Mouse (Mus musculus) c-Kit-positive CD71-negative TER-119-negative erythroid progenitor cells, embryonic 14.5 days (primary cell): ENCODE measurements around the gene Ptn.

Source experiments
- DNase-seq: peaks from one replicate; pipeline ENCODE4 v3.0.0-alpha.2; 2013; ENCODE audit warnings: low read depth

Gene Ptn

DNA sequence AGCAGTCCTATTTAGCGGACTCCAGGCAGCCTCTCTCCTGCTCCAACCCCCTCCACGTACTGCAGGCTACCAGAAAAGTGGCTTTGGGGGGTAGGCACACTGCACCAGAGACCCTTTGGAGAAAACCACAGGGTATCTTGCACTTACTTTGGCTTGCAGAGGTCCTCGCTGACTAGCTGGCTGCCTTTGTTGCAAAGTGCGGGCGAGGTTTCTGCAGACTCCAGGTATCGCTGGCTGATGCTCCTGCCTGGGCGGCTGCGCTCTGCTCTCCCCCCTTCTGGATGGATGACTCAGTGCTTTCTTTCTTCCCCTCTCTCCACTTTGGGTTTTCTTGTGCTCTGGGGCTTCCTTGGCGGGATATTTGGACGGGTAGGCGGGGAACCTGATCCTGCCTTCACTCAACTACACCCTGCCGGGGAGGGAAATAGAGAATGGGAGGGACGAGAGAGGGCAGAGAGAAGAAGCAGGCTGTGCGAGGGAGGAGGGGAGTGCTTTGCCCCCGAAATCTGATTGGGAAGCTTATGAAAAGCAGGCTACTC lies at the start of gene Ptn:
Gene Ptn, minus strand, starts transcription at position 474 of the 539 bp plus-strand sequence.
- DNase-seq: no peak

DNA sequence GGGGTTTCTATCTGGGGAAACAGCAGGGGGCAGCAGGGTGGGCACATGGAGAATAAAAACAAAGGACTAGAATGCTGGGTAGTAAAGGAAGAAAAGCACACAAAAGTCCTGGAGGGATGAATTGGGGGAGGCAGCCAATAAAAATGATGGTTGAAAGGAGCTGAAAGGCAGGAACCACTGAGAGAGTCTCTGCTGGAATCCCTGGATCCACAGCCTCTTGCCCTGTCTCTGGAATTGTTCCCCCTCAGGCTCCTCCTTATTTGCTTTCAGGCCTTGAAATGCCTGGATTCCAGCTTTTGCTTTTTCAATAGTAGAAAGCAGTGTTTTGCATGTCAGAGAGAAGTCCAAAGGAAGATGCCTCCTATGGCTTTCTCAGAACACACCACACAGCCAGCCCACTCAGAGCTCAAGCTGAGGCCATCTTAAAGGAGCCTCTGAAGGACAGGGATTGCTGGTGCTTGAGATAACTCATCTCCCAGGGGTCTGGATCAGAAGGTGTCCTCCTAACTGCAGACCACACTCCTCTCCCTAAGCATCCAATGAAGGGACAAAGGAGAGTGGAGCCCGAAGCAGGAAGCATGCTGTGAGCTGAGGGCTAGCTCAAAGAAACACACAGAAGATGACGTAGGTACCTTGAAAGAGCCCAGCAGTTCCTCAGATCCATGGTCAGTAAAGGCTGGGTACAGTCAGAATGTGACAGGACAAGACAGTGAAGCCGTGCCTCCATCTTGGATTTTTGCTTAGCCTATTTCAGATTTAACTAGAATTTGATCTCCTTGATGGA lies 48.4 kb upstream of the Ptn start:
- no peak for DNase-seq

DNA sequence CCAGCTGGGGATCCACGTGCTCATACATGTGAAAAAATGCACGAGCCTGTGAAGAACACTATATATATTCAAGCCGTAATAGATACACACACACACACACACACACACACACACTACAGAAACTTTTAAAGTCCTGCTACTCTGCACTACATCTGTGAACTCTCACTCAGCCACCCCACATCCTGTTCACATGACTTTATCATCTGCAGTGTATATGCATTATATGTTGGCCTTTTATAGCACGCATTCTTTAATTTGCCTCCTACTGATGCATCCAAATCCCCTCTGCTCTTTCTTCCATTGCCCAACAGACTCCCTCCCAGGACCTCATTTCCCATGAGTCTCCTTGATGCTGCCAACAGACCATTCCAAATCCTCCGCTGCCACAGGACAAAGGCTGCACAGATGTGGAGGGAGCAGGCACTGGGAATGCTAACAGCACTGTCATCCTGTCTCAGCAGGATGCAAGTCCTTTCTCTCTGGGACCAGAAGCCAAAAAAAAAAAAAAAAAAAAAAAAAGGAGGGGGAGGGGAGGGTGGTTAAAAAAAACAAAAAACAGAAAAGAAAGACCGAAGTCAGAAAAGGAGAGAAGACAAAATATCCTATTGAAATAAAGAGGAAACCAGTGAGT lies 47.7 kb upstream of the Ptn start:
- no peak for DNase-seq

DNA sequence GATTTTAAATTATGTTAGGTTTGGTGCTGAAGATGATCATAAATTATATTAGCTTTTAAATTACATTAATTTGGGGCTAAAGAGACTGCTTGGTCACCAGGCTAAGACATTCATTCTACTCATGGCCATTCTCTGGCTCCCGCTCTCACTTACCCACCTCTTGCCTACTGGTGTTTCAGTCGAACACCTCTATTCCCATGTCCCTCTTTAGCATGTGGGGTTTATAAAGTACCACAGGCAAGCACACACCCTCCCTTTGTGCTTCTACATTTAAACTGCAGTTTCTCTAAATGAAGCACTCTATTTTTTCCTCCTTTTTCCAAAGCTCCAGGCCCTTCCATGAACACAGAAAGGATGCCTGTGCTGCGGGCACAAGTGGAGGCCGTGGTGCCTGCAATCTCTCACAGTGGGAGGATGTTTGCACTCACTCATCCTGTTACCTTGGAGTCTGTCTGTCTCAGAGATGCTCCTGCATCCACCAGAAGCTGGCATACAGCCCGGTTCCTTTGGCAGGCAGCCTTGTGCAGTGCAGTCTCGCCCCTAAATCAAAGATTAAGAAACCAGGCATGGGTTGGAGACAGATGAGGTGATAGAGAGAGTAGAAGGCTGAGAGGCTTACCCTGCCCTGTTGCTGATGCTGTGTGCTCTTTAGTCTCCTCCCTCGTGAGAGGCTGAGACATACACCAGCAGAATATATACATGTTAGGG lies 40.6 kb upstream of the Ptn start:
- DNase-seq: no peak

DNA sequence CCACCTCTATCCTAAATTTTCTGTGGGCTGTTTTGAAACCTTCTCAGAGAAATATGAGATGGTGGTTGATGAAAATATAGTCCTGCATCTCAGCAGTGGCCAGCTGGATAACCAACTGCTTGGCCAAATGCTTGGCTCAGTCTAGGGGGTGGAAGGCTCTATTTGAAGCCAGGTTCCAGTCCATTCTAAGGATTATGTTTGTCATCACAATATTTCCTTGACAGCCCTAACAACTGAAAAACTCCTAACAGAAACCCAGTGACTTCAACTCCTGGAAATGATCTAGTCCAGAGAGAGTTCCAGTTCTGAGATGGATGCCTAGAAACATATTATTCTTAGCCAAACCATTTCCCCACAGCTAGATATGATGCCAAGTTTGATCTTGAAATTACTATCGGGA lies 35.3 kb upstream of the Ptn start:
- DNase-seq: no peak

DNA sequence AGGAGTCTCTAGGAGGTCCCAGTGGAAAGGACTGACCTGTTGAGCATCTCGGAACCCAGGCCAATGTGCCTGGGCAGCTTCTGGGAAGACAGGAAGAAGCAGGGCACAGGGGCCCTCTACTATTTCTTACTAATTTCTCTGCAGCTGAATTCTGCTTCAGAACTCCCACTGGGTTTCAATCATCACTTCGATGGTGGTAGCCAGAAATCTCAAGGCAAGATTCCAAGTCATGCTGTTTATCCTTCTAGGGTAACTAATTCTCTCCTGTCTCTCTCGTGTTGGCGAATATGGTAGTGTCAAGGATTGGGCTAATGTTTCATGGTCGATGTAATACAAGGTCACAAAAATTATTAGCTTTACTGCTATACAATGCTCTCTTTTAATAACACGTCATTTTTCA lies 34.2 kb upstream of the Ptn start:
- DNase-seq: no peak

DNA sequence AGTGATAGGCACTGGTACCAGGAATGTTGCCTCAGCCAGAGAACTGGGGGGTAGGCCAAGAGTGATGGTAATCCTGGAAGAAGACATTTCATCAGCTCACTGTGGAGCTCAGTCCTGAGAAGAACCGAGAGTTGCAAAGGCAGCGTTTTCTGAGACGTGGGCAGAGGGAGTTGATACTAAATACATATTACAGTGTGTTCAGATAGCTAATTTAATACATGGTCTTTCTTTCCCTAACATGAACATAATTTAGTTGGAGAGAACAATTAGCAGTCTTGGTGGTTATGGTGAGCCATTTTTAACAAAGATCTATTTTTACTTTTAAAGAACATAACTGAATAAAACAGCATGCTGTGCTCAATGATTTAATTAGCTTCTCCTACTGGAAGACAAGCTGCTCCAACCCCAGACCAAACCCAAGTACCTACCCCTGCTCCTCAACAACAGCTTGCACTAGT lies 33.0 kb upstream of the Ptn start:
- no peak for DNase-seq

DNA sequence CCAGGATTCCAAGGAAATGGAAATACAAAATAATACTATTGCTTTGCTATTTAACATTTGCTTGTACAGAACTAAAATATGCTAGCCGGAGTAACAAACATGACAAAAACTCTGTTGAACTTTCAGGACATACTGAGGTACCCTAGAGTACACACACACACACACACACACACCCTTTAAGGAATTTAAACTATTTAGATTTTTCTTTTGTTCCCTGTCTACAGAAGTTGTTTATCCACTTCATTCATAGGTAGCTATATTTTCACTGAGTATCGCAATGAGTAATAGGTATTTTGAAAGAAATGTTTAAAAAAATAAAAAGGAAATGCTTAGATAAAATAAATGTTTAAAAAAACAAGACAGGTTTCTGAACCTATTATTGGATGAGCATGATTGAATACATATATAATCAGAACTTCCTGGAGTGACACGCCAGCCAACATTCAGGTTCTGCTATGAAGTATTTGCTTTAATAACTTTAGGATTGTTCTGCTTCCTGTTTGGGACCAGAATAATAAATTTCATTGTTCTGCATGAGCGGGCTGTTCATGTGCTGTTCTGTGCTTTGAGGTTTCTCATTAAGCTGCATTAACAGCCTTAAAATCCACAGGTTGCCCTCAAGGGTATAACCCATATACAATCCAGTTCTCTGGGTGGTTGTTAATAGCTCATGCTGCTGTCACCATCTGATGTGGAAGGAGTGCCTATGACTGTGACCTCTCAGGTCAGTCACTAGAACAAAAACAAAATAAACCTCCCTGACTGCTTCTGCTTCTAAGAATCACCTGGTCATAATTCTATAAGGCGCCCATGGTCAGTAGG lies 32.3 kb upstream of the Ptn start:
- no peak for DNase-seq

DNA sequence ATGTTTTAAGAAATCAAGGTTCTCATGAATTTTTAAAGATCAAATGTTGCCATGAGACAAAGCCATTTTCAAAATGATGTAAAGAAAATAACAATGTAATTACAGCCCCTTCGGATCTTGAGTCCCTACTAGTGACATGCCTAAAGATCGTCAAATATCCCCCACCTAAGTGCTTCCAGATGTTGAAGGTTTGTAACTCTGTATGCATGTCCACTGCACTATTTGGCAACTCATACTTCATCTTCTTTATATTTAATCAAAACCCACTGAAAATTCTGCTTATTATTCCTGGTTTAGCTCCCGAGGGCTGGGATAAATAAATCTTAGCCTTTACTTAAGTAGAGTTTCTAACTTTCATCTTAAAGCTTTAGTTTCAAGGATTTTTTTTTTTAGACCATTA lies 31.7 kb upstream of the Ptn start:
- no peak for DNase-seq

DNA sequence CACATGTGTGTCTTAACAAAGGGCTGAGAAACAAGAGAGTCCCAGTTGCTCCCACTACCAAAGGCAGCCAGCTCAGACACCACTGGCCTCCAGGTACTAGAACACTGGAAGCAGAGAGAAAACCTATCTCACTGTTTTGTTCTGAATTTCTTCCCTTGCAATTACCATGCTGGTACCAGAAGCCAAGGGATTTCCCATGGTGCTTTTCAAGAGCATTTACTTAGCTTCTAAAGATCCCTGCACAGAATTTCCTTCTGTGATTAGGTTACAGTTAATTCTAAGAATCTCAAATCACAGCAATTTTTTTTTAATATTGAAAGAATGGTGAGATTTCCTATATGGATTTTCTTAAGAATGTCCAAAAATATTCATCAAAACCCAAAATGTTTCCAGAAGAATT lies 31.2 kb upstream of the Ptn start:
- no peak for DNase-seq

DNA sequence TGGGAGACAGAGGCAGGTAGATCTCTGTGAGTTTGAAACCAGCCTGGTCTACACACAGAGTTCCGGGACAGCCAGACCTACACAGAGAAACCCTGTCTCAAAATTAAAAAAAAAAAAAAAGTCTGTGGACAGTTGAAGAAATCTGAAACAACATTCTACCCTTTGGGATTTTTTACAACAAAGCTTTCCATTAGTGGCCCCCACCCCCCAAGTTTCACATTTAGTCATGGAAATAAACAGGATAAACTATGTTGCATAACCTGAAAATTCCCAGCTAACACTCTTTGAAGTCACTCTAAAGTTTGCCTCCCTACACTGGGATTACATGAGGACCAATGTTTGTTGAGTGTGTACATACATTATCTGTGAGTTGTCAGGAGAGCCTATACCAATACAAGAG lies 28.7 kb upstream of the Ptn start:
- no peak for DNase-seq

DNA sequence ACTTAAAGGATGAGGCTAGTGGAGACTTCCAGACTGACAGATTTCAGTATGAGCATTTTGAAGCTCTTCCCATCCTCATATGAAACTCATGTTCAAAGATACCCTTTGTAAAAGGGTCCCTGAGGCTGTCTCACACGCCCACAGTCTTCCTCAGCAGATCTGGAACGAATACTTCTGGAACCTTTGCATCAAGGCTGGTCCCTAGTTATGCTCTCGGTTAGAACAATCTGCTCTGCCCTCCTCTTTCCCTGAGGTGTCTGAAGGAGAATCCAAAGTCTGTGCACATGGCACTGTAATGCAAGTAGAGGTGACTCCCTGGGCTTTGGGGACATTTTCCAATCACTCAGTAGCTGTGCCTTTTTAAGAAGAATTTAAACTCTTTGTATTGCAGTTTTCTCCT lies 25.3 kb upstream of the Ptn start:
- DNase-seq: no peak

DNA sequence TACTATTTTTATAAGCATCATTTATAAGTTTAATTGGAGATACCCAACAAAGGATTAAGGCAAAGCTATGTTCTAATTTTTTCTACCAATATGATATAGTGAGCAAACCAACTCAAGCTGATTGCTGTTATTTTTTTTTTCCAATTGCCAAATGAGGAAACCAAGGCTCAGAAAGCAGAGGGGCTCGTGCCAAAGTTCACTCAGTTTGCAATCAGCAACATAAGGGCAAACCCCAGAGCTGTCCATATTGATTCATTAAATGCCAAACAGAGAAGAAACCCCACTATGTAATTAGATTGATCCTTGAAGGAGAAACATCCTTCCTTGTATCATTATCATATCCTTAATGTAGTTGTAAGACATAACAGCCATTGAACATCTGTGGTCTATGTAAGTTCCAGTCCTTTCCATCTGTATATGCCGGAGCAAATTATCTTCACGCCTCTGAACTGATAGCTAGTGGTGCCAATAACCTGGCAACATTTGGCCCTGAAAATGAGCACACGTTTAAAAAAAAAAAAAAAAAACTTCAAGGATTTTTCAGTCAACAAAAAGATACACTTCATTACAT lies 24.8 kb upstream of the Ptn start:
- no peak for DNase-seq

DNA sequence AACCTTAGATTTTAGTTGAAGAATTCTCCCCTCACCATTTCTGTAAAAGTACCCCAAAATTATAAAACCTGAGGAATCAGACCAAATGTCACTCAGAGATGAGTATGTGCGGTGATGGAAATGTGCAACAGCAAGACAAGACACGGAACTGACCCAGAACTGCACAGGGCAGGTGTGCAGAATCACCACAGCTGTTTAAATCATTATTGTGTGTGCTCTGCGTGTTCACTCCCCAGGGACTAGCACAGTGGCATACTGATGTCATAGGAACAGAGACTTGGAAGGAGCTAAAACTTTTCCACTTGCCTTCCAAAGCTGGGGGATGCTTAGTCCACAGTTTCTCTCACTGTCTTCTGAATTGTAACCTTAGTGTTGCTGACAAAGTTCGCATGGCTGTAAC lies 22.7 kb upstream of the Ptn start:
- no peak for DNase-seq

DNA sequence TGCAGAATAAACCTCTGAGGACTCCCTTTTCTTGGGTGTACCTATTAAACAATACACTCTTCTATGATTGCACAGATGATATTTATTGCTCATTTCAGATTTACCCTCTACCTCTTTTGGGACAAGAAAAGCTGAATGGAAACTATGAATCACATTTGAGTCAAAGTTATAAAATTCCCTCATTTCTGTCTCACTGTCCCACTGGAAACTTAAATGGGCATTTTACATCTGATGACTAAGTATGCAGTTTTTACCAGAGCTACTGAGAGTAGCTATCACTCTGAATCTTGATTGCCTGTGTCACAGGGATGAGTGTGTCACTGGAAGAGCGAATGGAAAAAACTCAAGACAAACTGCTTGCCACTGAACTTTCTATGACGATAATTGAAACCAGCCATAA lies 22.2 kb upstream of the Ptn start:
- no peak for DNase-seq

DNA sequence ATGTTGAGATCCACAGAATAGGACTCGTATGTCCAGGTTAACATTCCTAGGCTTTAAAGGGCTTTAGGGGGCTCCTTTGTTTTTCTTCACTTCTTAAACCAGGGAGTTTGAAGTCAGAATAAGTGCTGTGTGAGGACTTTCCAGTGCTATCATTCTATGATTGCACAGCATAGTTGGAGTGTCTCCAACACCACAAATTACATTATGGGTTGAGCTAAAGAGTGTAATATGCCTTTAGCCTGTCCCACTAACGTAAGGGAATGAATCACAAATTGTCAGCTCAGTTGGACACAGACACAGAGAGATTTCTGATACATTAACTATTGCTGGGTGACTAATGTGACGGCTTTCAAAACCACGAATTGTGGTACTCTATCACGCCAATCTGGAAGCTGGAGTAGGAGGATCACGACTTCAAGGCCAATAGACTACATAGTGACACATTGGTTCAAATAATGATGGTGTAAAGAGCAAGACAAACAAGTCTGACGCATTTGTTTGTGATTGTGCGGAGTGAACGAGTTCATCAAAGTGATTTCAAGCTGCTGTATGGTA lies 20.4 kb upstream of the Ptn start:
- DNase-seq: no peak

DNA sequence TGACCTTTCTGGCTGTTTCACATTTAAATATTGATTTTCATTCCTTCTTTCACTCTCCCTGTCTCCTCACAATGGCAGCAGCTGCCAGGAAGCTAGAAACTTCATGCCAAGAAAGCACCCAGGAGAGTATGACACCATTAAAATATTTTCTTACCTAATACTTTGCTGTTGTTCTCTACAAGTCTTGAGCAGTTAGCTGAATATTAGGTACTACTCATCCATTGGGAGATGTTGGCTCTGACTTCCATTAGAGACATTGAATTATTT lies 9.7 kb upstream of the Ptn start:
- no peak for DNase-seq

DNA sequence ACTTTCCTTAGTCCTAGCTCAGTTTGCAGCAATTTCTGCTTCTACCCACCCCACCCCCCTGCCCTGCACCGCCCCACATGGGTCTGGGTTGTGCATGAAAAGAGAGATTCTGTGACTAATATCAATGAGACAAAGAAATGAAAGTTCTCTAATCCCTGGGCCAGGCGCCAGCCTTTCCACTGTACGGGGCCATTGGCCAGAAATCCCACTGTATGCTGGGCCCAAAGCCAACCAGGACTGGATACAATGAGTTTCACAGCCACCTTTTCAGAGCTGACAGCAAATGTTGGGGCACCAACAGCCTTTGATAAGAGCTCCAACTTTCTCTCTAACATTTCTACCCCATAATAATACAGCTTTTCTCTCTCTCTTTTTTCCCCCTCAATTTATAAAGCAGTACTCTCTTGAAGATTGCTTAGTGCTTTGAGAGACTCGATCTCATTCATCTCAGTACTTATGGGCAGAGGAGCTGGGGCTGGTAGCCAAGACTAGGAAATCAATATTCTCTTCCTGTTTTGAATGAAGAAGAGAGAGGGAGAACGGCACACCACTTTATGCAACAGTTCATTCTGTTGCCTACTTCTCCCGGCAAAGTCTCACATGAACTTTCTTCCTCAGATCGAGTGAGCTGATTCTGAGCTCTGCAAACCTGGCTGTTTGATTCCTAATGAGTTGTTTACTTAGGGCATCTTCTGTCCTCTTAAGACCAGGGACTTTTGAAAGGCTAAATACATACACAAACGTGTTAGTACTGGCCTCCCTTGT lies 9.2 kb upstream of the Ptn start:
- DNase-seq: no peak

DNA sequence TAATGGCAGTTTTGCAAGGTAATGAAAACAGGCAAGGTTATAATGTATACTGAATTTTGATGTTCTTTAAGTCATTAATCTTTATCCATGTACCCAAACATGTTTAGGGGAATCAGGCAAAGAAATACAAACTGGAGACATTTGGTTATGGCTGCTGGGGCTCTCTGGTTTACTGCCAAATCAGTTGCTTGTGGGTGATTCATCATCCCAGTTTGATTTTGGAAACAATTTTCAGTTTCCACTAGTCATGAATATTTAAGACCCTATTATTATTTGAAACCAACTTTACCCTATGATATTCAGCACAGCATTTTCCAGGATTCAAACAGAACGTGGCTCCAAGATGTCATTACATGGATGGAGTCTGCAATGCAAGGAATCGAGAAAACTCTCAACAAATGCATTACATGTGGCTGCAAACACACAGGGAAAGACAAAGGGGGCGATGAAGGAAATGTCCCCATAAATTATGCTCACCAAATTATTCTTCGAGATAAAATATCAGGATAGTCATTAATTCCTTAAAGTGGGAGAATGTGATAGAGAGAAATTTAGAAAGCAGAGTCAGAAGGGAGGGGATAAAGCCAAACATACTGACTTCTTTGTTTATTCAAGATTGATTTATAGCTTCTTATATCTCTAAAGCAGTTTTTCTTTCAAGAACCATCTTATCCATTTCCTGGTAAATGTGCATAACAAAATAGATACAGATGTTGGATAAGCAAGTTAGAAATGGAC lies 8.4 kb upstream of the Ptn start:
- DNase-seq: no peak

DNA sequence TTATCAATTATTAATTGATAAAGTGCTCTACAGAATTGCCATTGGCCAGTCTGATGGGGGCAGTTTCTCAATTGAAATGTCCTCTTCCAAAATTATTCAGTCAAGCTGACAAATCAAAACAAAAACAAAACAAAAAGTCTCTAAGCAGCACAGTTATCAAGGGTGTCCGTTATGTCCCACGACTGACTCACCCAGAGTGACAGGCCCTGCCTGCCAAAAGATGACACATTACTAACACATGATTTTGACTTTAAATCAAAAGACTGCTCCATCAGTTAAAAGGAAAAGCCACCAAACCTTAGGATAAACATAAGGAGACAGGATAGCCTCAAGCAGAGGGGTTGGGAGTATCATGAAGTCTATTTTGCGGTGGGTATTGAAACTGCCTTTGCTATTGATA lies 6.6 kb upstream of the Ptn start:
- DNase-seq: no peak
